Mouse (Mus musculus): ENCODE results near the gene Hcn2.

Hcn2 gene

DNA sequence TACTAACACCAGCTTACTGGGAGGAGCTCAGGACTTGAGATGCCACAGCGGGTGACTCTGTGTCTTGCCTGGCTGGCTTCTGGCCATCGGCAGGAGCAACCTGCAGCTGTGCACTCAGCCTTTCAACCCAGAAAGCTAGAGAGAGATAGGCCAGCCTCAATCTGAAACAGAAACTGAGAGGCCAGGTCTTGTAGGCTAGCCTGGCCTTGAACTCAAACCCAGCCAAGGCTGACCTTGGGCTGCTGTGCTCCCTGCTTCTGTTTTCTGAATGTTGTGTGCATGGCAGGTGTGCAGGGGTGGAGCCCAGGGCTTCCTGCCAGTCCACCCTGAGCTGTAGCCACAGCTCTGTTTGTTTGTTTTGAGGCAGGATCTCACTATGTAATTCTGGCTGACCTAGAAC, 56.8 kb downstream of the Hcn2 start:
- no peak for DNase-seq (ENCODE audit: low spot score in 2 of 2)

DNA sequence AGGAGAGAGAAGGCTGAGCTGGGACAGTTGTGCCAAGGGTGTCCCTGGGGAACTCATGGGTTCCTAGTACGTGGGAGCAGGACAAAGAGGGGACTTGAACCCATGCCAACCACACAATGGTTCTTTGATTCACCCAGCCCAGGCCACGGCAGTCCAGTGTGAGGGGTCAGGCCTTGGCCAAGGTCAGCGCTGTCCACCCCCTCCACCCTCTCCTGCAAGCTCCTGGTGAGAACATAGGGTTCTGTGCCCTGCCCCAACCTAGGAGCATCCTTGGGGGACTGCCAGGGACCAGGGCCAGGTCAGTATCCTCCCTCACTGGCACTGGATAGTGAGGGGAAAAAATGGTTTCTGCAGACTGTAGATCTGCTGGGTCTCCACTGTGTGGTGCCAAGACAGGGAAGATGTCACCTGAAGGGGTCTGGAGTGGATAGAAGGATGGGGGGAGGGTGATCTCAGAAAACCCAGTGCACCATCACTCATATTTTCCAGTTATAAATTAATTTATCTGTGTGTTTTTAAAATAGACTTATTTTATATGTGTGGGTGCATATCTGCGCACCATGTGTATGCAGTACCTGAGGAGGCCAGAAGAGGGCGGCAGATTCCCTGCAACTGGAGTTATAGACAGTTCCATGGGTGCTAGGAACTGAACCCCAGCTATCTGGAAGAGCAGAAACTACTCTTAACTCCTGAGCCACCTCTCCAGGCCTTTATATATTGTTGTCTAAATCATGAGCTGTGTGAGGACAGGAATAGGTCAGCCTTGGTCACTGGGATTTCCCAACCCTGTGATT, 58.2 kb downstream of the Hcn2 start:
- no peak for DNase-seq (ENCODE audit: low spot score in 2 of 2)

DNA sequence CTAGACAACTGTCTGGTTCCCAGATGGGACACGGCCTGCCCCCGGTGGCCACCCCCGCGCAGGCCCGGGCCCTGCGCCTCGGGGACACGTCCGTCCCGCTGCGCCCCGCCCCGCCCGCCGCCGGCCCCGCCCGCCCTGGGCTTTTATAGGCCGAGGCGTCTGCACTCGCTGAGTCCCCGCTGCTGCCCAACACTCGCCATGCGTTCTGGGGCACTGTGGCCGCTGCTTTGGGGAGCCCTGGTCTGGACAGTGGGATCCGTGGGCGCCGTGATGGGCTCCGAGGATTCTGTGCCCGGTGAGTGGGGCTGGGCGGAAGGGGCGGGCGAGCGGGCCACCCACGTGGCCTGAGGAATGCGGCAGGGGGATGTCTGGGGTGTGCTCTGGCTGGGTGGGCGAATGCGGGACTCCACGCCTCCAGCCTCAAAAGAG, 60.7 kb downstream of the Hcn2 start, which contains the start of gene Fstl3:
TSS of gene Fstl3 (plus strand) at position 170 of the 429 bp plus-strand sequence.
- DNase-seq (ENCODE audit: low spot score in 2 of 2), result no peak

DNA sequence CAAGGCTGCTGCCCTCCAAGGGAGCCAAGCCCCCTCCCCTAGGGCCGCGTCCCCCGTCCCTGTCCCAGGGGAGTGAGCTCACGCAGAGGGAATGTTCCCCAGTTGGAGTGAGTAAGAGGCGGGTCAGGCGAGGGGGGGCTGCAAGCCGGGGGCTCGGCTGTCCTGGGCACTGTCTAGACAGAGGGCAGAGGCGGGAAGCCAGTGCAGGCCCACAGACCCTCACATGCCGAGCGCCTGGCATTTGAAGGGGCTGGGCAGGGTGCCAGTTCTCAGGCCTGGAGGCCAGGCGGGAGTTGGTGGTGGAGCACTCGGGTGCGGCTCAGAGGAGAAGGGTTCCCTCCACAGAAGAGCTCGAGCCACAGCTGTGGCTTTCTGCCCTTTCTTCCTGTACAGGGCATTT, 61.6 kb downstream of the Hcn2 start:
- DNase-seq (ENCODE audit: low spot score in 2 of 2), result no peak

DNA sequence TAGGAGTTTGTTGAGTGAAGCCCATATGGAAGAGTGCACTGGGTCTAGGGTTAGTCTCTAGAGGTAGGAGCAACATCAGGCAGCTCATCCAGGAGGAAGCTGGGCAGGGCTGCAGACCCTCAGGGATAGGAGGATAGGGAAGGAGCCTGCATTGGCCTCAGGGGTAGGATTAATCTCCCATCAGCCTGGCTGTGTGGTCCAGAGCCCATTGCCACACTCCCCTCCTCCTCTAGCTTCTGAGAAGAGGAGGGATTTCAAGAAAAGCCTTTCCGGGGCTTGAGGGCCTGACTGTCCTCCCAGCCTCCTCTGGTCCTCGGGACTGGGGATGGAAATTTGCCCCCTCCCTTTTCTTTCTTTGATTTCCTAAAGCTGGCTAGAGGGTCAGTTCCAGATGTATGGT, 62.8 kb downstream of the Hcn2 start:
- DNase-seq (ENCODE audit: low spot score in 2 of 2), result no peak

DNA sequence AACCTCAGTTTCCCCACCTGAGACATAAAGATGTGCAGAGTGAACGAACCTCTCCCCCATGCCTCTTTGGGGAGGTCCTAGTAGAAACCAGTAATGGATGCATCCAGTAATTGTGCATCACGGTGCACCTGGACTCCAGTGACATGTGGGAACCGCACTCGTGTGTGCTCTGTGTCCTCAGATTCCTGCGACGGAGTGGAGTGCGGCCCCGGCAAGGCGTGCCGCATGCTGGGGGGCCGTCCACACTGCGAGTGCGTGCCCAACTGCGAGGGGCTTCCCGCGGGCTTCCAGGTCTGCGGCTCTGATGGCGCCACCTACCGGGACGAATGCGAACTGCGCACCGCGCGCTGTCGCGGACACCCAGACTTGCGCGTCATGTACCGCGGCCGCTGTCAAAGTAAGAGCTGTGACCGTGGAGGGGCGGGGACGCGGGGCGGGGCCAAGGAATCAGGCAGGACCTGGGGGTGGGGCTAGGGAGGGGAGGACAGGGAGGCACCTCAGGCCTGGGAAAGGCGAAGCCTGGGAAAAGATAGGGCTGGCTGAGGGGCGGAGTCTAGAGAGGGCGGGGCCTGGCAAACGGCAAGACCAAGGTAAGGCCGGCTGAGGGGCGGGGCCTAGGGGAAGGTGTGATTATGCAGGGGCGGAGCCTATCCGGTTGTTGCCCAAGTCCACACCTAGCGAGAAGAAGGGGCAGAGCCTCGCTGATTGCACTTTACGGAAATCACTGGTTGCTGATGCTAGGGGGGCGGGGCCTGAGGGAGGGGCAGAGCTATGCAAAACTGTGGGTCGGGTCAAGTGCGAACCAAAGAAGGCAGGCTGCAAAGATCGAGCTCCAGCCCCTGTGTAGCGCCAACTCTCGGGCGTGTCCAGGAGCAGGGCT, 63.6 kb downstream of the Hcn2 start:
- peak; percentile 97 for DNase-seq (ENCODE audit: low spot score in 2 of 2)

DNA sequence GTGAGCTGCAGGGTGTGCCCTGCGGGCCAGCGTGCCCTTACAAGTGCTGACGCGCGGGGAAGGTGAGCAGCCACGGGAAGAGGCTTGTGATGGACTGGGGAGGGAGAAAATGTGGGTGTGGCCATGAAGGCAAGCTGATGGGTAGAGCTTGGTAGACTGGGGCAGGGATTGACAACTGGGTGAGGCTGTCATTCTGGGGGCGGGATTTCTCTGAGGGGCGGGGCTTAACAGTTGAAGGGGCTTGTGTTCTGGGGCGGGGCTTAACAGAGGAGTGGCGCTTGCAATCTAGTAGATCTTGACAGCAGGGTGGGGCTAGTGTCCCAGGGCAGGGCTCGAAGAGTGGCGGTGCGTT, 64.2 kb downstream of the Hcn2 start:
- peak; percentile 79 to 82 for DNase-seq (ENCODE audit: low spot score in 2 of 2)

DNA sequence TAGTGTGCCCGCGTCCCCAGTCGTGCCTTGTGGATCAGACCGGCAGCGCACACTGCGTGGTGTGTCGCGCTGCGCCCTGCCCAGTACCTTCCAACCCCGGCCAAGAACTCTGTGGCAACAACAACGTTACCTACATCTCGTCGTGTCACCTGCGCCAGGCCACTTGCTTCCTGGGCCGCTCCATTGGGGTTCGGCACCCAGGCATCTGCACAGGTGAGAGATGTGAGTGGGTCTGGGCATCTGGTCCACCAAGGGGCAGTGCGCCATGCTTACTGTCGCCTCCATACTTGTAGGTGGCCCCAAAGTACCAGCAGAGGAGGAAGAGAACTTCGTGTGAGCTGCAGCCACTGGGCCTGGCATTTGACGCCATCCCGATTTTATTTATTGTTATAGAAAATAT, 64.7 kb downstream of the Hcn2 start:
- no peak for DNase-seq (ENCODE audit: low spot score in 2 of 2)

DNA sequence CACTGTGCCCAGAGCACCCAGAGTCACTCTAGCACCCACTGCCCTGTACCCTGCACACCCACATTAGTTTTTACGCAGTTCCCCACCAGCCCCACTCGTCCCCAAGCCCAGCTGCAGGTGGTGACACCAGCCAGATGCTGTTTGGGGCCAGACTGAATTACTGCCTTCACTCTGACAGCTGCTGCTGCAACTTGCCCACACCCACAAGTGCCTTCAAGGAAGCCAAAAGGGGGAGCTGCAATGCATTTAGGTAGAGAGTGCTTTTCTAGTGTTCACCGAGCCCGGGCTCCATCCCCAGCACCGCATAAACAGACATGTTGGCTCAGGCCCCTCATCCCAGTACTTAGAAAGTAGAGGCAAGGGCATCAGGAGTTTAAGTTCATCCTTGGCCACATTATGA, 65.5 kb downstream of the Hcn2 start:
- no peak for DNase-seq (ENCODE audit: low spot score in 2 of 2)

DNA sequence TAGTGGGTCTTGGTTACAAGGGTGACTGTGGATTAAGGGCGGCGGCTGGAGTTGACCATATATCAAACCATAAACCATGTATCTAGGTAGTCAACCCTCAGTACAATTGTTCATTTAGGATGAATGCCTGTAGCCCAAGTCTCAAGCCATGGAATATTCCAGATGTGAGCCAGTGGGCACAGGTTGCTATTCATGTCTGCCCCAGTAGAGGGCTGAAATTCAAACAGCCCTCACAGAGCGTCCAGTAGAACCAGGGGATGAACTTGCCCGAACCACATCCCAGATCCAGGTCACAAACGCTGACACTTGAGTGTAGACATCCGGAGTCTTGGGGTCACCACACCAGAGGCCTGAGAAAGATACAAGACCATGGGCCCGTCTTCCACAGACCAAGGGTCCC, 66.6 kb downstream of the Hcn2 start:
- DNase-seq (ENCODE audit: low spot score in 2 of 2), result no peak

DNA sequence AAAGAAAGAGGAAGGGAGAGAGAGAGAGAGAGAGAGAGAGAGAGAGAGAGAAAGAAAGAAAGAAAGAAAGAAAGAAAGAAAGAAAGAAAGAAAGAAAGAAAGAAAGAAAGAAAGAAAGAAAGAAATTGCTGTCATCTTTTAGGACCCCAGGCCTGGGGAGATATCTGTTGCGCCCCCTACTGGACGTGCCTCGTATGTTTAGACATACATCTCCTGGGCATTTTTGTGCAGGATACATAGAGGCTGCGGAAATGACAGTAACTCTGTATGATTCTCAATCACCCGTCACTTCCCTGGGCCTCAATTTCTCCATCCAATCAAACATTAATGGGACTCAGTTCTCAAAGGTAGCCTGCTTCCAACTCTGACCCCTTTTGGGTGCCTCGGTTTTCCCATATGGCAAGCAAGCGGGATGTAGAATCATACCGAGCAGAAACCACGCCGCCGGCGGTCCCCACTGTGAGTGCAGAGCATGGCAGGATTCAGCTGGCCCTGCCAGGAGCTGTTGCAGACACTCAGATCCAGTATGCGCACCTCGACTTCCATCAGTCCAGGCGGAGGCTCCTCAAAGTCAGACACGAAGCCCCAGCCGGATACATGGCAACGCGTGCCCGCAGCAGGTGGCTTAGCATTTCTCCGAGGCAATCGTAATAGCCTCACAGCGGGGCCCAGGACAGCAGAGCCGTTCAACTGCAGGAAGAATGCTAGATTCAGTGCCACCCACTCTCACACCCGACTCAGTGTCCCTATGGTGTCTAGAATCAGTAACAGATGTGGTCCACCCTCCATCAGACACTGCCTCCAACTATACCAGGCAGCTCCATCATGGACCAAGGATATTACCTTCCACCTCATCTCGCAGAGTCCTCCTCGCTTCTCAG, 67.7 kb downstream of the Hcn2 start:
- DNase-seq (ENCODE audit: low spot score in 2 of 2), result no peak

Measured in spleen, postnatal 36 days (tissue).